Mouse (Mus musculus): ENCODE data around the gene Map2k3.

Map2k3 gene

DNA sequence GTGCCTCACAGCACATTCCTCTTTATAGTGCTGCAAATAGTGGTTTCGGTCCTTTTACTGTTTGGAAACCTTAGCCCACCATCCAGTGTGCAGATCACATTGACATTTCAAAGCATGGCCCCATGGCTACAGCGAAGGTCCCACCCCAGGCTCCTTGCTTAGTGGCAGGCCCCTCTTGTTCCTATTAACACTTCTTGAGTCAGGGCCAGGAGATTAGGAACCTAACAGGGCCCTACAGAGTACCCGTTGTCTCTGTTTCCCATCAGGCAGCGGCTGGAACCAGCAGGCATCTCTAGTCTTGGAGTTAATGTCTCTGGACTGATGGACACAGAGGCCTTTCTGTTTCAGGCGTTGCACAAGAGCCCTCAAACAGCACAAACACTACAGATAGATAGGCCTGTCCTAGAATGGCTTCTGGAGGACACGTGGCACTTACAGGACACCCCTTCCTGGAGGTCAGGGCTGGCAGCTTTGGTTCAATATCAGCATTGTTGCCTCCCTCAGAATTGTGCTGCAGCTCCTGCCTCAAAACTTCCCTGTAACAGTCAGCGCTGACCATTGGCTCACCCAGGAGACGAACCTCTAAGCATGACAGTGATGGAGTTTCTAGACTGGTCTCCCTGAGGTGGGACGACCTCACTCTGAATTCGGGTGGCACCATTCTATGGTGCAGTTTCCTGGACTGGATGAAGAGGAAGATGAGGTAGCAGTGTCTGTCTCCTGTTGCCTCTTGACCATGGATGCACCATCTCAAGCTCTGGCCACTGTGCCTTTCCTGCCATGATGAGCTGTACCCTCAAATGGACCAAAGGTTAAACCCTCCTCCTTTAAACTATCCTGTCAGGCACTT lies 22.6 kb downstream of the Map2k3 start:
- no peak for DNase-seq (ENCODE audit: extremely low spot score, low read depth, low spot score)

DNA sequence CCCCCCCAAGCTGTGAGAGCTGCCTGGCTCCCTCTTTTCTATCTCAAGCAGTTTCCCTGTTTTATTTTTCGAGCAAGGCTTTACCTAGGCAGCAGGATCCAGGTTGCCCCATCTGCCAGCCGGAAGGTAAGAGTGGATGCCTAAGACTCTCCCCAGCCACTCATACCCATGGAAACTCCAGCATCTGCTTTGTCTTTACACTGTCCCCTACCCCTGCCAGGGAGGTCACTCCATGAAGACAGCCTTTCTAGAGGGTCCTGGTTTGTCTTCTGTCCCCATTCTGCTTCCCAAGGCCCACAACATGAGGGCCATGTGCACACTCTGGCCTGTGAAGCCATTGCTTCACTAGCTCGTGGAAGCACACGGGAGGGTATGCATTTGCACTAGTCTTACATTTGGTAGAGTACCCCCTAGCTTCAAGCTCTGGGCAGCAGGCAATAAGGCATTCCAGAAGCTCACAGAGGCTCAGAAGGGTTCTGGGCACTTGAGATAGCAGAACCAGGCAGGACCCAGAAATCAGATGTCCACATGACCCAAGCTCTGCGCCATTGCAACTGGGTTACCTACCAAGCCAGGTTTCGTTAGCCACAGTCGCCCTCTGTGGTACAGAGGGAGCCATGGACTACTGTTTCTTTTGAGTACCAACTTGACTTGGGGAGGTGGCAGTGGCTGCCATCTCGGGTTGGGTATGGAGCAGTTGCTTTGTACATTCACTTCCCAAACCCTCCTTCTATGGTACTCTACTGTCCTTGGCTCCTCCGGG lies 24.0 kb downstream of the Map2k3 start:
- no peak for DNase-seq (ENCODE audit: extremely low spot score, low read depth, low spot score)

DNA sequence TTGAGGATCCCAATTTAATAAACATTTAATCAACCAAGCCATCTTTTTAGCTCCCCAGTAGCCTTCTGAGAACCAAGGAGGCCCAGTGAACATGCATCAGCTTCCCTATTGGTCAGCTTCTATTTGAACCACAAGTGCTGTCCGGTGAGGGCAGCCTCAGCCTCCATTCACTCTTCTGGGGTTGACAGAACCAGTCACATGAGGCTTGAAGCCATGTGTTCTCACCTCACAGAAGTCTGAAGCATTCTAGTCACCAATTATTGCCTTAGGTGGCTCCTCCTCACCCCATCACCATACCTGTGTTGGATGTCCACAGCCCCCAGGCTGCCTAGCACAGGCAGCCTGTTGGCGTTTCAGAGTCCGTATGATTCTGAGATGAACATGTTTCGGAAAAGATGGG lies 27.1 kb downstream of the Map2k3 start:
- DNase-seq (ENCODE audit: extremely low spot score, low read depth, low spot score), result no peak

DNA sequence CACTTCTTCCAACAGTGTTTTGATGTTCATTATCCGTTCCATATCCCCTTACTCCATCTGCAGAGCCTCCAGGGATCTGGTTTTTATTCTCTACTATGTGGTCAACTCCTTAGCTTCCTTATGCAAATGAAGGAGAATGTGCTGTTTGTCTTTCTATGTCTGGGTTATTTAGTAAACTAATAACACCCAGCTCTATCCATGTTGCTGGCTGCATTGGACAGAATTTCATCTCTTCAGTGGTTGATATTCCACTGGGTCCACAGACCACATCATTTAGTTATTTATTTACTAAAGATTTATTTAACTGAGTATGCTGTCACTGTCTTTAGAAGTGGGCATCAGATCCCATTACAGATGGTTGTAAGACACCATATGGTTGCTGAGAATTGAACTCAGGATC lies 29.3 kb downstream of the Map2k3 start:
- no peak for DNase-seq (ENCODE audit: extremely low spot score, low read depth, low spot score)

DNA sequence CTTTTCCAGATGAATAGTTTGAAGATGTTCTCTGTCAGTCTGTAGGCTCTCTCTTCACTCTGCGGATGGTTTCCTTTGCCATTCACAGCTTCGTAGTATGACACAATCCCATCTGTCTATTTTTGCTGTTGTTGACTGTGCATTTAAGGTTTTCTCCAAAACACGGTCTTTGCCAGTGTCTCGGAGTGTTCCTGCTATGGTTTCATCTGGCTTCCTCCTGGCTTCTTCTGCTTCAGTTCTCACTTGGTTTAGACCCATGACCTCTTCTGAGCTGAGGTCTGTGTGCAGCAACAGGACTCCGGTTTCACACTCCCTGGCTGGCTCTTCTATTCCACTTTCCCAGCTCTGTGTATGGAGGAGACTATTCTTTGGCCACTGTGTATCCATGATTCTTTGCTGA lies 30.9 kb downstream of the Map2k3 start:
- DNase-seq (ENCODE audit: extremely low spot score, low read depth, low spot score), result no peak

DNA sequence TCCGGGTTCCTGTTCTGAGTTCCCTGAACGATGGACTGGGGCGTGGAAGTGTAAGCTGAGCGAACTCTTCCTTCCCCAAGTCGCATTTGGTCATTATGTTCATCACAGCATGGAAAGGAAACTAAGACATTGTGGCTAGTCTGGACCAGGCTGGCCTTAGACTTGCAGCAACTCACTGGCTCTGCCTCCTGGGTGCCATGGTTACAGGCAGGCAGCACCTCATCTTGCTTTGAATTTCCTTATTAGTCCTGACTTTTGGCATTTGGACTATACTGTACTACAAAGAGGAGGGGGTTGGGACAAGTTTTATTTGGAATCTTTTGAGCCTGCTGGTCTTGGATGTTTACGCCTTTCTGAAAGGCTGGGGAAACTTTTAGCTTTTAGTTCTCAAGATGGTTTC lies 35.1 kb downstream of the Map2k3 start:
- DNase-seq (ENCODE audit: extremely low spot score, low read depth, low spot score), result no peak

DNA sequence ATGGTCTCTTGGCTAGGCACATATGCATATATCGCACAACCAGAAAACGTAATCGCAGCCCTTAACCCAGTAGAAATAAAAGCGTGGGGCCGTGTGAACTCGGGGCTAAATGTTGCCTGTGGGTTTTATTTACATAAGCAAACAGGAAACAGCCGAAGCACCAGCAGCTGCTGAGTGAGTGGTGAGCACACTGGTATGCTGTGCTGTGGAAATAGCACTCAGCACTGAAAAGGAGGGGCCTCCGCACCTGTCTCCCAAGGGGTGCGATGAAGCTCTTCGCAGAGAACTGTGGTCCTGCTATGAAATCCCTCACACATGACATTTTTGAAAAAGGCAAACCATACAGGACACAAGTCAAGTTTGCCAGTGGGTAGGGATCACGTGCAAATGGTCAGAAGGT lies 43.3 kb downstream of the Map2k3 start:
- DNase-seq (ENCODE audit: extremely low spot score, low read depth, low spot score), result no peak

DNA sequence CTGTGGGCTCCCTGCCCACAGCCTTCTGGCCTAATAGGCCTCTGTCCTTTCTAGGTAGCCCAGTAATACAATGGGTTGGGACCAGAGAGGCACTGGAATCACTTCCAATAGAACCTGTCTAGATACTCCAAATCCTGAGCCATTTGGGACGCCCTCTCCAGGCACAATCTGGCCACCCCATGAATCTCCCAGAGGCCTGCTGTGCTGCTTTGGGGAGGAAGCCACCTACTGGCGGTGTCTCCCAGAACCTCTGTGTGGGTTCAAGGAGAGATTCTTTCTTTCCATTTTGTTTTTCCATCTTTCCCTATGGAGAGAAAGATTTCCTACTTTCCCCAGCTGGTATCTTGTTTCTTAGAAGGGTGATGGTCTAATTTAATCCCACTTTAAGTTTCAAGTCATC lies 44.4 kb downstream of the Map2k3 start:
- no peak for DNase-seq (ENCODE audit: extremely low spot score, low read depth, low spot score)

DNA sequence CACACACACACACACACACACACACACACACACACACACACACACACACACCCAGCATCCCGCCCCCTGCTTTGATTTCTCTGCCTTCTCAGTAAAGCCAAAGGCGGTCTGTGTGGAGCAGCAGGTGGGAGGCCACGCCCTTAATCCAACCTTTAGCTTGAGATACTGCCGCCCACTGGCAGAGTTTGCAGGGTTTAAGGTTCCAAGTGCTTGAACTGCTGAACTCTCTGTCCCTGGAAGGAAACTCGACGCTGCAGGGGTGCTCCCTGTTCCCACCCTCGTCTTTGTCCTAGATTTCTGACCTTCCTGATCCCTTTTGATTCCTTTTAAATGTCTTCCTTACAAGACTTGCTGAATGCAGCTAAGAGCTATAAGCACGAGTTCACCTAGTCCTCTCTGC lies 44.9 kb downstream of the Map2k3 start:
- DNase-seq (ENCODE audit: extremely low spot score, low read depth, low spot score), result no peak

DNA sequence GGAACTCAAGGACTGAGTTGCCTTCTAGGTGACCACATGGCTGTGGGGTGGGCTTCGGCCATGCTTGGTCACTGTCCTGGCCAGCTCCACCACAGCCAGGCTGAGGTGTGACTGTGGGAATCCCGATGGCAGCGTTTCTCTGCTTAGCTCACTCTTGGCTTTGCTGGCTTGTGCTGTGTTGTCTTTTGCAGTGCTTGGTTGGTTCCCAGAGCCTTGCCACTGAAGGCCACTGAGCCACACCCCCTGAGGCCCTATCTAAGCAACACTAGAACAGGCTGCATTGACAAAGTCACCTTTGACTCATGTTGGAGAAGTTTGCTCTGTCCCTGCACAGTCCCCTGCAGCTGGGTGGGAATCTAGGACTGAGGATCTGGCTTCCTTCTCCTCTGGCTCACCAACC lies 45.3 kb downstream of the Map2k3 start:
- DNase-seq (ENCODE audit: extremely low spot score, low read depth, low spot score), result no peak

DNA sequence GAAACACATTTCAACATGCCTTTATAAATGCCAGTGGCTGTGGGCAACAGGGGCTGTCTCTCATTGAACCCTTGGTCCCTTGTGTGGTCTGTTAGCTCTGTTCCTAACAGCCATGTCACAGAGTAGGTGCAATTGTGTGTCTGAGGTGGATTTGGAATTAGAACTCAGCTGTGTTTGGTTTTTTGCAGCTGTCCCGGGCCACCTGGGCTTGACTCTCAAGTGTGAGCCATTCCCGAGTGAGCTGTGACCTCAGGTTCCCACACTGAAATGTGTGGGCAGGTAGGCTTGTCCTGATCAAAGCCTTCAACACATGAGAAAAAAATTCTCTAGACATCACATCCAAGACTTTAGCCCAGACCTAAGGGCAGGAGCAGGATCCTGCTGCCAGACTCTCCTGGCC lies 46.8 kb downstream of the Map2k3 start:
- DNase-seq (ENCODE audit: extremely low spot score, low read depth, low spot score), result no peak

DNA sequence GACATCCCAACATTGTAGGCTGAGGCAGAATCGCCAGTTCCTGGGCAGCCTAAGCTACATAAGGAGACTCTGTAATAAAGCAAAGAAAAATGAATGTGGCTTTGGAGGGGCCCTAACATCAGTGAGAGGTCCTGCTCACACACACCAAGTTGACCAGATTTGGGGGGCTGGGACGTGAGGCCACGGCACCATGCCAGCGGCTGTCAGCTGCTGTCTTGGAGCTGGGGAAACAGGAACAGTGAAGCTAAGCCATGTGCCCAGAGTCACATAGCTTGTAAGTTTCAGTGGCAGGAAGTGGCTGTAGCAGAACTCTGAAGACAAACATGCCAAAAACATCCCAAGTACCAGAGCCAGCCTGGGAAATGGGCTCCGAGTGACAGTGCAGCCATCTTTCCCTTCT lies 48.0 kb downstream of the Map2k3 start:
- DNase-seq (ENCODE audit: extremely low spot score, low read depth, low spot score), result no peak

DNA sequence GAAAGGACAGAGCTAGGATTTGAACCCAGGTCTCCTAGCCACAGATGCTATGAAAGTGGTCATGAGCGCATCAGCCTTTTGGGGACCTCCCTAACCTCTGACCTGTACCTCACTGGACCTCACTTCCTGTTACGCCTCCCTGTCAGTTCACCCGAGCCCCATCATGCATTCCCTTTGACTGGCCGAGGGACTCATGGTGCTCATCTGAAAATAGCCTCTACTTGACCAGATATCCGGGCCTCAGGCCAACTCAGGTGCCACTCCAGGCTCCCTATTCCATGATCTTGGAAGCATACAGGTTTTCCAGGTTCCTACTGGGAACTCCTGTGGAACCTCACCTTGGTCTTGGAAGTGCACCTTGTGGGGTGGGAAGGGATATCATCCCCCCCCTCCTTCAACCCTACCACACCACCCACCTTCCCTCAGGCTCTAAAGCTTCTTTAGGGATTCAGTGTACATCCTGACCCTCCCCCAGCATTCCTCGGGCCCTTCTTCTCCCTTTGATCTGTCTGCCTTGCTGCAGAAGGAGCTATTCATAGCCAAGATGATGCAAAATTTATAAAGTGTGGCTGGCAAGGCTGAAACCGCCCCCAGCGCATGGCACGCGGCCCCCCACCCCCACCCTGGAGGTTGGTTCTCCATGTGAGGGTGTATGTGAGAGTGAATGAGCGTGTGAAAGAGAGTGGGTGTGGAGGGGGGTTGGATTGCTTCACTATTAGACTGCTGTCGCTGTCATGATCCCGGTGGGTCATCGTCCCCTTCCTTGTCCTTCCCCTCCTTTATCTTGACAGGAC lies 50.1 kb downstream of the Map2k3 start:
- no peak for DNase-seq (ENCODE audit: extremely low spot score, low read depth, low spot score)

DNA sequence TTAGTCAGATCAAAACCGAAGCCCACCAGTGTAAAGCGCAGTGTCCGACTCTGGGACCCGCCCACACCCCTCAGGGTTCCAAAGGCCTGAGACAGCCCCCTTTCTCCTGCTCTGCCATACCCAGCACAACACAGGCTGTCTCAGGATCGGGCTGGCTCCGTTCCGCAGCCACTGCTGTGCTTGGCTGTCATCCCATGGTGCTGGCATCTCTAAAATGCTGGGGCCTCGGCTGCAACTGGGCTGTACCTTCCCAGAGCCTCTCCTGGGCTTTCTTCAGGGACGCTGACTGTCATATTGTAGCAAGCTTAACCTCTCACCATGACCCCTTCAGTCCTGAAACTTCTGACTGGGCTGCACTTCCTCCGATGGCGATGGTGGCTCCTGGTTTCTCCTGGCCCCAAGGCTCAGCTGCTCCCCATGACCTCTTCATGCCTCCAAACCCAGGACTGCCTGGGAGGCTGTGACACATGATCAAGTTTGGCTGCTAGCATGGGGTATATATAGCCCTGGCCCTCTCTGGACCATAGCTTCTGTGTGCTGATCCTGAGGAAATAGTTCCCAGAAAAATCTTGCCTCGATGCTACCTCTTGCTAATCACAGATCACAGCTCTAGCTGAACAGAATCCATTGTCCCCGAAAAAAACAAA lies 53.2 kb downstream of the Map2k3 start:
- DNase-seq (ENCODE audit: extremely low spot score, low read depth, low spot score), result no peak

DNA sequence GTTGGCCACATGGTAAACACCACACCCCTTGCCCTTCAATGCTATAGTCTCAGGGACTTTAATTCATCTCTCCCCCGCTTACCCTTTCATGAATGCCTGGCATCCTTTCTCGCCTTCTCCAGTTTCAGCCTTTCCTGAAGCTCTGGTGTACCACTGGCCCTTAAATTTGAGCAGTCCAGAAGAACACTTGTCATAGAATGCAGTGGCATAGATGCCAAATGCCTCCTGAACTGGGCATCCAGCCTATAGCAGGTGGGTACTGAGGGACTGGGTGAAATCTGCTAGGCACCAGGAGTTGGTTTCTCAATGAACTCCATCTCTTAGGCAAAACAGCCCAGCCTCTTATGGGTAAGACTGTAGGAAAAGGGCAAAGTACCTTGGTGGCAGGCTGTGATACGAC lies 58.6 kb downstream of the Map2k3 start:
- no peak for DNase-seq (ENCODE audit: extremely low spot score, low read depth, low spot score)

Measured in hindlimb bud, embryonic 11.5 days (tissue).